Comparison of ENCODE assay signal across 20 mouse cellular contexts in the genomic region with DNA sequence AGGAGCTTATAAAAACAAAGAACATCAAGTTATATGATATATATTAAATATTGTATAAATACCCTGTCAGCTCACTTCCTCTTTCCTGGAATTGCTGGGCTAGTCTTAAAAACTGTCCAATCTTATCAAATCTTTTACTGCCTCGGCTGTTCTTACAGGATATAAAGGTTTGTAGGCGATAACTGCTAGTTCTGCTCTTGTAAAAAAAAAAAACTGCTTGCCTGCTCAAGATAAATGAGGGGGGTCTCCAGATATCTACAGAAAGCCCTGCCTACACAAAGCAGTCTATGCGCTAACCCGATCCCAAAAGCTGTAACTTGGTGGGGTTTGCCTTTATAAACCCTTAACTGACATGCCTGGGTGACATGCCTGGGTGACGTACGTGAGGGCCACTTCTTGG. TPM values are rescaled to one million over a fixed set of nuclear protein-coding genes. Genes with fewer than 3 reads are reported as not detected.
"Had no signal": no experiment of that assay in that cellular context is flagged by ENCODE, and none has a peak within 500 bp of the region (broad histone marks: within the 10 kb centered on the region; RNA-seq: fewer than 3 reads in every experiment).

No protein-coding gene starts in this region.

- H3K27ac ChIP-seq: neural tube, embryonic 15.5 days; stomach, embryonic 15.5 days; stomach, postnatal 0 days had no signal

- H3K9me3 ChIP-seq: neural tube, embryonic 15.5 days; stomach, embryonic 15.5 days had no signal

- H3K27me3 ChIP-seq: neural tube, embryonic 15.5 days; stomach, embryonic 15.5 days had no signal

- H3K36me3 ChIP-seq: neural tube, embryonic 15.5 days; stomach, embryonic 15.5 days had no signal

- H3K4me3 ChIP-seq: neural tube, embryonic 15.5 days; stomach, embryonic 15.5 days had no signal

- DNase-seq: retina, postnatal 1 day; right cerebral cortex, adult 18-20 months; right cerebral cortex, postnatal 14 days; right cerebral cortex, postnatal 25 days; right cerebral cortex, postnatal 4 days; spleen, adult 18-20 months; thymus, adult 18-20 months; thymus, adult 2 months; thymus, postnatal 14 days; thymus, postnatal 25 days; thymus, postnatal 36 days; thymus, postnatal 4 days had no signal

- H3K4me1 ChIP-seq: neural tube, embryonic 15.5 days; stomach, embryonic 15.5 days had no signal

- H3K9ac ChIP-seq: neural tube, embryonic 15.5 days; stomach, embryonic 15.5 days had no signal

RNA-seq across cellular contexts. Expression of a gene that starts 36.4 kb away (rescaled TPM):
- total RNA-seq: neutrophil, adult 5-6 weeks had no signal
- polyA plus RNA-seq: small intestine, adult 2 months; spleen, adult 2 months; thymus, postnatal 0 days; urinary bladder, adult 2 months had no signal

RNA-seq across cellular contexts. Expression of a gene that starts 47.4 kb away (rescaled TPM):
- polyA plus RNA-seq: spleen, adult 2 months; urinary bladder, adult 2 months had no signal
